Mouse (Mus musculus): ENCODE measurements around the gene Crlf1. TPM values are rescaled to one million over a fixed set of nuclear protein-coding genes. Genes with fewer than 3 reads are reported as not detected.
"Not testable (repeated sequence)": the region's sequence is repeated elsewhere in the genome, so short reads cannot be mapped to it uniquely, and the experiment has no call there.

Gene Crlf1
- polyA plus RNA-seq, 1 experiment, result 1.7 TPM

GRCm38 (mm10) chr8:70509281-70509952 is 16.5 kb downstream of the Crlf1 start:
- Histone ChIP-seq H3K36me3 (ENCODE audit: control insufficient read depth) (peaks cover 70% of the 10 kb centered on the region), H3K4me1 (ENCODE audit: control insufficient read depth) (peaks cover 78% of the 10 kb centered on the region), H3K9me3 (ENCODE audit: control insufficient read depth, low read length) (no peaks in the 10 kb centered on the region), H3K4me3 (replicated peaks) (peak overlapping the region; percentile 93), H3K27me3 (ENCODE audit: control insufficient read depth) (no peaks in the 10 kb centered on the region)
- no peak for TF ChIP-seq GATA1 (IDR thresholded peaks at IDR 0.05; ENCODE audit: low read length)
- TF ChIP-seq TAL1 (IDR thresholded peaks at IDR 0.05; ENCODE audit: low read length), result no peak

GRCm38 (mm10) chr8:70510228-70510915 is 17.4 kb downstream of the Crlf1 start, which contains the start of gene Uba52:
Gene Uba52, minus strand, starts transcription at chr8:70510801.
- Histone ChIP-seq H3K36me3 (ENCODE audit: control insufficient read depth) (peaks cover 69% of the 10 kb centered on the region), H3K9me3 (ENCODE audit: control insufficient read depth, low read length) (no peaks in the 10 kb centered on the region), H3K27me3 (ENCODE audit: control insufficient read depth) (no peaks in the 10 kb centered on the region), H3K4me1 (ENCODE audit: control insufficient read depth) (peaks cover 69% of the 10 kb centered on the region), H3K4me3 (replicated peaks) (peak within 1 kb of the TSS; percentile 93)
- TF ChIP-seq GATA1 (IDR thresholded peaks at IDR 0.05; ENCODE audit: low read length), result no peak
- TF ChIP-seq TAL1 (IDR thresholded peaks at IDR 0.05; ENCODE audit: low read length), result no peak

DNA sequence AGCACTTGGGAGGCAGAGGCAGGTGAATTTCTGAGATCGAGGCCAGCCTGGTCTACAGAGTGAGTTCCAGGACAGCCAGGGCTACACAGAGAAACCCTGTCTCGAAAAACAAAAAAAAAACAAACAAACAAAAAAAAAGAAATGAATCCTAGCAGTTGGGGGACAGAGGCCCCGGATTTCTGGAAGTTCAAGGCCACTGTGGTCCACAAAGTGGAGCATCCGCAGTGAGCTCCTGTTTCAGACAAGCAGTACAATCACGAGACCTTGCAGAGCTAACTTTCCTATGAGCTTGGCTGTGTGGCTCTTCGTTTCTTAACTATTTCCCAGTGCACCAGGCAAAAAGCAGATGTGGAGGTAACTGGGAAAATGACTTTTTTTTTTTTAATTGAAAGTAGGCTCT is 18.2 kb downstream of the Crlf1 start:
- peaks cover 63% of the 10 kb centered on the region for H3K4me1 ChIP-seq (ENCODE audit: control insufficient read depth)
- peaks cover 73% of the 10 kb centered on the region for H3K36me3 ChIP-seq (ENCODE audit: control insufficient read depth)
- not testable (repeated sequence) for H3K27me3 ChIP-seq (ENCODE audit: control insufficient read depth); H3K9me3 ChIP-seq (ENCODE audit: control insufficient read depth, low read length)
- peak overlapping the region; percentile 93 for H3K4me3 ChIP-seq (replicated peaks)

DNA sequence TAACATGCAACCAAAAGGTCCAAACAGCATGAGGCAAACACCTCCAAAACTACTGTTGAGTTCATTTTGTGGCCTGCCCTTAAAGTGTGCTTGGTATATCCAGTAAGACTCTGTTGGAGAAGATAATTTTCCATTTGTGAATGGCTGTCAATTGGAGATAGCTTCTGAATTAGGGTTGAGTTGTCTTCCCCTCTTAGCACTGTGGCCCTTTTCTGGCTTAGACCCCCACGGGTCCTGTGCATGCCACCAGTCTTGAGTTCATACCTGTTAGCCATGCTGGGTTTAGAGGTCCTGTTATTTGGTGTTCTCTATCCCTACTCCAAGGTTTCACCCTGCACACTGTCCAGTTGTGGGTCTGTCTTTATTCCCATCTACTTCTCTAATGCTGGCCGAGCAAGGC is 18.8 kb downstream of the Crlf1 start:
- peaks cover 62% of the 10 kb centered on the region for H3K4me1 ChIP-seq (ENCODE audit: control insufficient read depth)
- H3K9me3 ChIP-seq (ENCODE audit: control insufficient read depth, low read length), result no peaks in the 10 kb centered on the region
- H3K27me3 ChIP-seq (ENCODE audit: control insufficient read depth), result no peaks in the 10 kb centered on the region
- TF ChIP-seq GATA1 (IDR thresholded peaks at IDR 0.05; ENCODE audit: low read length), result no peak
- TF ChIP-seq TAL1 (IDR thresholded peaks at IDR 0.05; ENCODE audit: low read length), result no peak
- H3K36me3 ChIP-seq (ENCODE audit: control insufficient read depth), result peaks cover 79% of the 10 kb centered on the region
- peak overlapping the region; percentile 93 for H3K4me3 ChIP-seq (replicated peaks)

DNA sequence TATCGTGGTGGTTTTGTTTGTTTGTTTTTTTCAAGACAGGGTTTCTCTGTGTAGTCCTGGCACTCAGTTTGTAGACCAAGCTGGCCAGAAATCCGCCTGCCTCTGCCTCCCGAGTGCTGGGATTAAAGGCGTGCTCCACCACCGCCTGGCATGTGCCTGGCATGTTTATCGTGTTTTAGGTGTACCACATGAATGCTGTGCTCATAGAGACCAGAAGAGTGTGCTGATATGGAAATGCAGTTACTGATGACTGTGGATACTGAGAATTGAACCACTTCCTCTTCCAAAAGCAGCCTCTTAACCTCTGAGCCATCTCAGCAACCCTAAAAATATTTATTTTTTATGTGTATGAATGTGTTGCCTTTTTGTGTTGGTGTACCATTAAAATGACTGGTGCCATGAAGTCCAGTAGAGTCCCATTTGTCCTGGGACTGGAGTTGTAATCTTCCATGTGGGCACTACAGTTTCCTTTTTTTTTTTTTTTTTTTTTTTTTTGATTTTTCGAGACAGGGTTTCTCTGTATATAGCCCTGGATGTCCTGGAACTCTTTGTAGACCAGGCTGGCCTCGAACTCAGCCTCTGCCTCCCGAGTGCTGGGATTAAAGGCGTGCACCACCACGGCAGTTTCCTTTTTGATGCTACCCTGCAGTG is 19.4 kb downstream of the Crlf1 start:
- TF ChIP-seq GATA1 (IDR thresholded peaks at IDR 0.05; ENCODE audit: low read length) (no peak), TAL1 (IDR thresholded peaks at IDR 0.05; ENCODE audit: low read length) (0 out of 3 replicates have a peak, but pooled peaks have one; percentile 3)
- Histone ChIP-seq H3K36me3 (ENCODE audit: control insufficient read depth) (peaks cover 75% of the 10 kb centered on the region), H3K9me3 (ENCODE audit: control insufficient read depth, low read length) (no peaks in the 10 kb centered on the region), H3K4me1 (ENCODE audit: control insufficient read depth) (peaks cover 60% of the 10 kb centered on the region), H3K27me3 (ENCODE audit: control insufficient read depth) (no peaks in the 10 kb centered on the region), H3K4me3 (replicated peaks) (peak overlapping the region; percentile 93)

DNA sequence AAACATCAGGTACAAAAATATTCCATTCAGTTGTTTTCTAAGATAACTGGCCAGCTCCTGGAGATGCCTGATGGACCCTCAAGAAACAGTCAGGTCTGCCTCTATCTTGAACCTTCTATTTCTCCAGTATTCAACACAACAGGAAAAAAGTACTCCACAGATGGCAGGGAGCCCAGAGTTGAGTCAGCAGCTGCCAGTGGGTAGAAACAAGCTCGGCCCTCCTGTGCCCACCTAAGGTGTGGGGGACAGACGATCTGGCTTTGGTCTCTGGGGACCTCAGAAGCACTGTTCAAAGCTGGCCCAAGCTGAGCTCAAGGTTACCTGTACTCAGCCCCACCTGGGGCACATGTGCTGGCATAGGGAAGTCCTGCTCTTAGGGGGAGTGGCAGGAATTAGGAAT is 20.5 kb downstream of the Crlf1 start:
- H3K9me3 ChIP-seq (ENCODE audit: control insufficient read depth, low read length), result no peaks in the 10 kb centered on the region
- no peak overlapping the region for H3K4me3 ChIP-seq (replicated peaks)
- no peaks in the 10 kb centered on the region for H3K27me3 ChIP-seq (ENCODE audit: control insufficient read depth)
- no peak for TF ChIP-seq TAL1 (IDR thresholded peaks at IDR 0.05; ENCODE audit: low read length)
- no peak for TF ChIP-seq GATA1 (IDR thresholded peaks at IDR 0.05; ENCODE audit: low read length)
- H3K36me3 ChIP-seq (ENCODE audit: control insufficient read depth), result peaks cover 74% of the 10 kb centered on the region
- H3K4me1 ChIP-seq (ENCODE audit: control insufficient read depth), result peaks cover 62% of the 10 kb centered on the region

DNA sequence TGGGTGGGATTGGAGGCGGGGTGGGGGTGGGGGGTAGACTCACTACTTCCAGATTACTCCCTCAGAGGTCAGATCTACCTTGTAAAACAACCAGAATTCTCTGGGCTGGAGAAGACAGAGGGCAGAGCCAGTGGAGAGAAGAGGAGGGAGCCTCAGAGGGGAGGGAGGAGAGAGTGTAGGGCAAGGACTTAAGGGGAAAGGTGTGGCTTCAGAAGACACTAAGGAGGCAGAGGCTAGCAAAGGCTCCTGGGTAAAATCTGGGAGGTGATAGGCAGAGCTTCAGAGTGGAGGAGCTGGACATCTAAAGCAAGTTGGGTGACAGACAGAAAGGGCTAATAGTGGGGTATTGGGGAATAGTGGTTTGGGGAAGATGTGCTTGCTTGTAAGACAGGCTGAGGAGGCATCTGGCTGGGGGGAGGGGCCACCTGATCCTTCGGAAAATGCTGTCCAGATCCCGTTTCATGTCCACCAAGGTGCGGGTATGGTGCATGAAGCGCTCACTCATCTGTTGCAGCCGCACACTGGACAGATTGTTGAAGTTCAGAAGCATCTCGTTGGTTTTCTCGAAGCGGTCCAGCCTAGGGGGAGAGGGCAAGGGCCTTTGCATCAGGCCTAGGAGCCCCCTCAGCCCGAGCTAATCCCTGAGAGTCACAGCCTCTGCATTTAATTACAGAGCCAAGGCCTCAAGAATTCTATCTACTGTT is 25.1 kb downstream of the Crlf1 start:
- no peaks in the 10 kb centered on the region for H3K27me3 ChIP-seq (ENCODE audit: control insufficient read depth)
- TF ChIP-seq TAL1 (IDR thresholded peaks at IDR 0.05; ENCODE audit: low read length), result no peak
- TF ChIP-seq GATA1 (IDR thresholded peaks at IDR 0.05; ENCODE audit: low read length), result no peak
- no peaks in the 10 kb centered on the region for H3K9me3 ChIP-seq (ENCODE audit: control insufficient read depth, low read length)
- no peak overlapping the region for H3K4me3 ChIP-seq (replicated peaks)
- peaks cover 66% of the 10 kb centered on the region for H3K36me3 ChIP-seq (ENCODE audit: control insufficient read depth)
- H3K4me1 ChIP-seq (ENCODE audit: control insufficient read depth), result peaks cover 52% of the 10 kb centered on the region

DNA sequence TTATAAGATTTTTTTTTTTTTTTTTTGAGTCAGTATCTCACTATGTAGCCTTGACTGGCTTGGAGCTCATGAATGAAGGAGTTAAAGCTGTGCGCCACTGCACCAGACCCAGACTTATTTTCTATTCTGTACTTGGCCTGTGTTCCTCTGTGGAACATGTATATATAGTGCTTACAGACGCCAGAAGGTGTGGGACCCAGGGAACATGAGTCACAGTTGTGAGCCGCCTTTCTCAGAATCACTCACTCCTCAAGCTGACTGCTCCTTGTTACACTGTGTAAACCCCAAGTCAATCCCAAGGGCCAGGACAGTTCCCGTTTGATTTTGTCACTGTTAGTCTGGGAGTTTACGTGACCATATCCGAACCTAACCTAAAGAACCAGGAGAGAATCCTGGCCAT is 26.1 kb downstream of the Crlf1 start:
- H3K36me3 ChIP-seq (ENCODE audit: control insufficient read depth), result peaks cover 57% of the 10 kb centered on the region
- no peaks in the 10 kb centered on the region for H3K27me3 ChIP-seq (ENCODE audit: control insufficient read depth)
- H3K9me3 ChIP-seq (ENCODE audit: control insufficient read depth, low read length), result no peaks in the 10 kb centered on the region
- peaks cover 51% of the 10 kb centered on the region for H3K4me1 ChIP-seq (ENCODE audit: control insufficient read depth)
- TF ChIP-seq GATA1 (IDR thresholded peaks at IDR 0.05; ENCODE audit: low read length), result no peak
- TF ChIP-seq TAL1 (IDR thresholded peaks at IDR 0.05; ENCODE audit: low read length), result no peak
- no peak overlapping the region for H3K4me3 ChIP-seq (replicated peaks)

DNA sequence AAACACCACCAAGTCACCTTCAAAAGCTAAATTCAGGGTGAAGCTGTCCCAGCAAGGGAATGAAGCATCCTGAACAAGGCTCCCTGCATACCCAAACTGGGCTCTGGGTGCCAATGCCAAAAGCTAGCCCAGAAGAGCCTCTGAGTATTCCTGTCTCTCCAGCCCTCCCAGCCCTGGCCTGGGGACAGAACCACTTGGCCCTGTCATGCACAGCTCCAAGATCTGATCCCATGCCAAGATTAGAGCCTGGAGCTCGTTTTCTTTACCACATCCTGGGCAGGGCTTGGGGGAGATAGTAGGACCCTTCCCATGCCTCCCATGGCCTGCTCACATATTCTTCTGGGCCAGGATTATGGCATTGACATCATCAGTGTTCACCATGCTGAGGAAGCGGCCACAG is 26.6 kb downstream of the Crlf1 start:
- Histone ChIP-seq H3K27me3 (ENCODE audit: control insufficient read depth) (no peaks in the 10 kb centered on the region), H3K4me1 (ENCODE audit: control insufficient read depth) (peaks cover 47% of the 10 kb centered on the region), H3K4me3 (replicated peaks) (no peak overlapping the region), H3K9me3 (ENCODE audit: control insufficient read depth, low read length) (no peaks in the 10 kb centered on the region), H3K36me3 (ENCODE audit: control insufficient read depth) (peaks cover 51% of the 10 kb centered on the region)
- no peak for TF ChIP-seq TAL1 (IDR thresholded peaks at IDR 0.05; ENCODE audit: low read length)
- TF ChIP-seq GATA1 (IDR thresholded peaks at IDR 0.05; ENCODE audit: low read length), result no peak

All from erythroblast, embryonic 14.5 days (primary cell).